Mouse (Mus musculus): ENCODE data around the gene Habp2.

DNA sequence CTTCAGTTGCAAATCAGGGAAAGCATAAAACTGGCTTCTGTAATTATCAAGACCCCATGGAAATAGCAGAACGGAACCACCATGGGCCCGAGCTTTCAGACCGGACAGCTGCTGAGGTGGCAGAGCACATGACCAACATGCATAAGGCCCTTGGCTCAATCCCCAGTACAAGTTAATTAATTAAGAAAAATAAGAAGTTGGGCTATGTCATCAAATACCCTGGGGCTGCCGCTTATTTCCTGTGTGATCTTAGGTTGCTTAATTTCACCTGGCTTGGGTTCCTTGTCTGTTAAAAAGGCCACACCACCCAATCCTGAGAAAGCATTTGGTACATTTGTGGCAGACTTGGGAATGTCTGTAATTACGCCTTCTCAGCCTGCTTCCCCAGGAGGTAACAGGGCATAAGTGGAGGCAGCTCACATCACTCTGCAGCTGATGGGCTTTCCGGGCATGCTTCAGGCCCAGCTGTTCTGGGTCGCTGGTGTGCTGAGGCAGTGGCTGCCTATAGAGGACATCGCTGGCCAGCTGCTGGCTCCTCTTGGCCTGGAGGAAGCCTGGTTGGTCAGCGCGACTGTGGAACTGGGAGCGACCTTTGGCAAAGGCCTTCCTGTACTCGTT, 34.5 kb downstream of the Habp2 start:
- TF ChIP-seq EP300 (IDR thresholded peaks at IDR 0.05; ENCODE audit: insufficient read depth, low read depth, low read length) (no peak), CTCF (IDR thresholded peaks at IDR 0.05; ENCODE audit: low read depth, low read length) (no peak), POLR2A (IDR thresholded peaks at IDR 0.05; ENCODE audit: insufficient read depth, low read length) (no peak)
